Mouse (Mus musculus) C2C12 (cell line): Measurements from ENCODE around the gene Npm1.

Experiments
- CEBPB ChIP-seq: IDR thresholded peaks from one replicate; pipeline ENCODE4 v1.6.1; 2011; ENCODE audit warnings: low read depth, mild to moderate bottlenecking, control low read depth, moderate library complexity
- CTCF ChIP-seq: IDR thresholded peaks from one replicate; pipeline ENCODE4 v1.5.1; 2011; ENCODE audit not compliant: control insufficient read depth, insufficient read depth, insufficient read length
- MAX ChIP-seq: IDR thresholded peaks from one replicate; pipeline ENCODE4 v1.6.1; 2011; ENCODE audit warnings: mild to moderate bottlenecking, control low read depth

- TF ChIP-seq CEBPB (no peak), CTCF (no peak), MAX (no peak)
Measured at GRCm38 (mm10) chr11:33145201-33146142, 17.5 kb downstream of the Npm1 start.
